Mouse (Mus musculus) cerebellum, adult (tissue): ENCODE results near the gene Olfr1248.
"Not testable (repeated sequence)": the region's sequence is repeated elsewhere in the genome, so short reads cannot be mapped to it uniquely, and the experiment has no call there.

ENCODE experiments used
- ATAC-seq: cut with Nextera tagmentation; 2 replicates; pipeline ENCODE4 v1.9.2; 2017; ENCODE audit warnings: mild to moderate bottlenecking, moderate library complexity, mixed read lengths; ENCODE audit not compliant: insufficient number of reproducible peaks, low FRiP score, low TSS enrichment

The Olfr1248 gene

DNA sequence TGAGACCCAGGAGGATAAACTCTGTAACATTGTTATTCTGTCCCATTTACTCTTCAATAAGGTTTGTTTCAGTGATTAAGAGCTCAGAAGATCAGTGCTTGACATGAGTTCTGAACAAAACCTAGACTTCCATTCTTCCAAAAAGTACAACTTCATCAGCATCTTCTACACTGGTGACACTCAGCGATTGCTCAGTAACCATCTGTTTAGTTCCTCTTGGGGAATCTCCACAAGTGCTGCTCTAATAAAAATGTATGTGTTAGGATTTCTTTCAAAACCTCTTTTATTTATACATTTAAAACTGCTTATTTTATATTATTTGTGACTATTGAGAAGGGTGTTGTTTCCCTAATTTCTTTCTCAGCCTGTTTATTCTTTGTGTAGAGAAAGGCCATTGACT, at the start of gene Olfr1248:
Gene Olfr1248 (minus strand): TSS at position 101 of the 400 bp plus-strand sequence.
- not testable (repeated sequence) for ATAC-seq

DNA sequence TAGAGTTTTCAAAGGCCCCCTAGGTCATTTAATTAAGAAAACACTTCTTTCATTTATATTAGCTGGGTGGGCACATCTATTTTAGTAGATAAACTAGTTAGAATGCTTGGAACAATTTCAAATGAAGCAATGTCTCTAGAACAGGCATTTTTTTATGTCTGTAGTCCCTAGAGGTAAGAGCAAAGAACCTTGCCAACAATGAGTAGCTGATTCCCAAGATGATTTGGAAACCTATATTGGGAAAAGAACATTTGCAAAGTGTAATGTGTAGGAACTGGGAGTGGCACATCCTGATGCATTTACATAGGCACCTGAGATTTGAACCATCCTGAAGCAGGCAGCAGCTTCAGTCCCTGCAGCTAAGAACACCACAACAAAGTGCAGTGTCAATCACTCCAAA, 43.3 kb upstream of the Olfr1248 start, which contains the start of gene Olfr1250:
Gene Olfr1250 (minus strand): TSS at position 101 of the 400 bp plus-strand sequence.
- ATAC-seq, result no peak

DNA sequence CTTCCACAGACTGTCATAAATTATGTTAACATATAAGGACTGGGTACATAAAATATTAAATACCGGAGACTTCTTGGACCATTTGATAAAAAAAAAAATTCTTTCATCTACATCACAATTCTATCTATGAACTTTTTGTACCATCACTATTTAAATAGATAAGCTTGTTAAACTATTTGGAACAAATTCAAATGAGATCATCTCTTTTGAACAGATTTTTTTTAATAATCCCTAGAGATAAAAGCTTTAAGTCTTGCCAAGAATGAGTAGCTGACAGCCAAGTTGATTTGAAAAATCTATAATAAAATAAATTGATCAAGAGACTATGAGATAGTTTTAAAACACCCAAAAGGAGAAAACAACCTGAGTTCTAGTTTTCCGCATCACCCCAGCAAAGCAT, 16.8 kb upstream of the Olfr1248 start, which contains the start of gene Olfr1249:
Gene Olfr1249 (minus strand): TSS at position 101 of the 400 bp plus-strand sequence.
- ATAC-seq, result no peak

DNA sequence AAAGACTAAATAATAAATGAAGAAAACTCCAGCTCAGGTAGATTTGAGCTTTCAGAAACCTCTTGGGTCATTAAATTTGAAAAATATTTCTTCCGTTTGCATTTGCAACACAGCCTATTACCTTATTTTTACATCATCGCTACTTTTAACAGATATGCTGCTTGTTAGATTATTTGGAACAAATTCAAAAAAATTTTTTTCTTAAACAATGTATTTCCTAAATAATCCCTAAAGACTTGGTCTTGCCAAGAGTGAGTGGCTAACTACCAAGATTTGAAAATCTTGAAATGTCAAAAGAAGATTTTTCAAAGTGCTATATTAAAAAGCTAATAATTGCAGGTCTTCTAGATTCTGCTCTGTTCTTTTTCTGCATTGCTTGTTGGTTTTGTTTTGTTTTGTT, 4.0 kb downstream of the Olfr1248 start, which contains the start of gene Olfr1247:
Gene Olfr1247 (minus strand): TSS at position 101 of the 400 bp plus-strand sequence.
- no peak for ATAC-seq

DNA sequence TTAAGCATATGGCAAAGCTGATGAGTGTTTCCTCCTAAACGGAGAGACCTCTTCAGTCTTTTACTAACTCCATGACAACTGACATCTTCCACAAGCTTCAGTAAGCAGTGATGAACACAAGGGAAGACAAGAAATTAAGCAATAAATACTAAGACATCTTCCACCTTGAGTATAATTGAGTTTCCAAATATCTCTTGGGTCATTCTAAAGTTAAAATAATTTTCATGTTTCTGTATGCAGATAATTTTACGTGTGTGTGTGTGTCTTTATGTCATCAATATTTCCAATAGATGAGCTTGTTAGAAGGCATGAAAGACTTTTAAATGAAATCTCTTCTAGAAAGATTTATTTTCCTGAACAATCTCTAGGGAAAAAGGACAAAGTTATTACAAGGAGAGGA, 25.0 kb downstream of the Olfr1248 start, which contains the start of gene Olfr1246:
Gene Olfr1246 (minus strand): TSS at position 101 of the 400 bp plus-strand sequence.
- ATAC-seq, result no peak

DNA sequence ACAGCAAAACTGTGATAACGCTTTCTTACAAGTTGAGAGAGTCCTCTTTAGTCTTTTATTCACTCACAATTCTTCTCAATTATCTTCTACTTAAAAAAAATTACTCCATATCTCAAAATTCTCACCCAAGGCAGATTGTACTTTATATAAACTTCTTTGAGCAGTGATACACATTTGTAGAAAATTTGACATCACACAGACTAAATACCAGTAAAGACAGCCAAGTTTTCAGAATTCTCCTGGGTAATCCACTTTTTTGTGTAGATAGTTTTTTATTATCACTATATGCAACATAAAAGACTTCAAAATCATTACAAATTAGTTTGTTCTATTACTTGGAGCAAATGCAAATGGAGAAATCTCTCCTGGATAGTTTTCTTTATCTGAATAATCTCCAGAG, 39.7 kb downstream of the Olfr1248 start, which contains the start of gene Olfr1245:
Gene Olfr1245 (minus strand): TSS at position 101 of the 400 bp plus-strand sequence.
- no peak for ATAC-seq
